Comparison of ENCODE assay signal across 11 mouse cellular contexts in the genomic region with DNA sequence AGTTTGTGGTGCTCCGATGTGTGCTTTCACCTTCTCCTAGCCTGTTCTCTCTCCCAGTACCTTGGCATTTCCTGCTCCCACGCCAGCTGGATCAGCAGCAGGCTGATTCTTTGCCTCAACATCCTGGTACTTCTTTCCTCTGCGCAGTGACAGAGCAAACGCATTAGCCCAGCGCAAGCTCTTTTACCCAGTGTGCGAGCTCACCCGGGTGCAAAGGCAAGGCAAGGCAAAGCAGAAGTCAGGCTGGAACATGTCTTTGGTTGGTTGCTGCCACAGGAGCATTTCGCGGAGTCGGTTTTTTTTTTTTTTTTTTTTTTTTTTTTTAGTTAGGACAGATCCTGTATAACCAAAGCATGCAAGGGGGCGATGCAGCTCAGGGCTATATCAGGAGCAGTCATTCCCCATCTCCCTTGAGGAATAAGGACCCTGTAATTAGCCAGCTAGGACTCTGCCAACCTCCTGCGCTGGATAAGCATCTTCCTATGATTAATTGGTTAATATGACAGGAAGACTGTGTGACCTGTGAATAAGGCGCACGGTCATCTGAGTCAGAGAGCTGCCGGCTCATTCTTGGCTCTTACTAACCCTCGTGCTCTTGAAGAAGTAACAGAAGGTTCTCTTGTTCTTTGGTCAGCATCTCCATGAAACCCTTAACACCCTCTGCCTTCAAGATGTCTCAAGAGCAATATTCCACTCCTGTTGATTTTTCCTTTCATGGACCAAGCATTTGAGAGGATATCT.
A peak's percentile ranks its signal among the peaks of the same experiment; 100 is the strongest.
DNase-seq lines count a peak whose midpoint lies in the region; ATAC-seq and TF ChIP-seq lines count a peak whose summit lies in the region.
"Had no signal": no experiment of that assay in that cellular context is flagged by ENCODE, and none has a peak within 500 bp of the region (broad histone marks: within the 10 kb centered on the region; RNA-seq: fewer than 3 reads in every experiment).

No protein-coding gene starts in this region.

- H3K36me3 ChIP-seq in embryonic facial prominence, embryonic 13.5 days: no peaks in the 10 kb centered on the region
- H3K36me3 ChIP-seq: stomach, embryonic 15.5 days had no signal

- H3K4me3 ChIP-seq in embryonic facial prominence, embryonic 13.5 days: no peak overlapping the region; the same call in 1 of the 2 replicates
- 0 out of 2 replicates have a peak overlapping the region, but pooled peaks have one; percentile 16 for H3K4me3 ChIP-seq in left cerebral cortex, adult 2 months
- H3K4me3 ChIP-seq: stomach, embryonic 15.5 days had no signal

- peak overlapping the region; percentile 44; the same call in 1 of the 2 replicates for H3K27ac ChIP-seq in embryonic facial prominence, embryonic 13.5 days
- H3K27ac ChIP-seq in left cerebral cortex, adult 2 months: no peak overlapping the region
- H3K27ac ChIP-seq: stomach, embryonic 15.5 days had no signal

- no peak for TF ChIP-seq CTCF in left cerebral cortex, adult 2 months (IDR thresholded peaks at IDR 0.05)

- DNase-seq in cerebellum, postnatal 25 days: peak; percentile 32 to 43
- no peak for DNase-seq in cerebellum, adult 9-11 months
- DNase-seq in 3T3-L1 (ENCODE audit: low read depth, low spot score): peak; percentile 67
- DNase-seq in left cerebral cortex, adult 2 months (ENCODE audit: extremely low spot score in 1 of 2, low spot score in 2 of 2): peak in 1 of 2 experiments; percentile 32
- no peak for DNase-seq in lung, postnatal 4 days
- no peak for DNase-seq in spleen, postnatal 10 days (ENCODE audit: low spot score in 2 of 2)
- DNase-seq: kidney, adult 11 months had no signal

- no peaks in the 10 kb centered on the region; the same call in 1 of the 2 replicates for H3K27me3 ChIP-seq in embryonic facial prominence, embryonic 13.5 days
- H3K27me3 ChIP-seq: stomach, embryonic 15.5 days had no signal

- H3K9ac ChIP-seq in embryonic facial prominence, embryonic 13.5 days: peak overlapping the region; percentile 40; the same call in 1 of the 2 replicates
- H3K9ac ChIP-seq: stomach, embryonic 15.5 days had no signal

- intact Hi-C loops in left cerebral cortex, adult 2 months (cut with DNase I): no loop called here

- H3K4me2 ChIP-seq in embryonic facial prominence, embryonic 13.5 days: peak overlapping the region; percentile 39
- H3K4me2 ChIP-seq: stomach, embryonic 15.5 days had no signal

- H3K9me3 ChIP-seq in embryonic facial prominence, embryonic 13.5 days: no peaks in the 10 kb centered on the region
- H3K9me3 ChIP-seq: stomach, embryonic 15.5 days had no signal

- peaks cover 14% of the 10 kb centered on the region for H3K4me1 ChIP-seq in embryonic facial prominence, embryonic 13.5 days
- H3K4me1 ChIP-seq: stomach, embryonic 15.5 days had no signal

- WGBS in embryonic facial prominence, embryonic 13.5 days: 43% methylated on average over 16 of the region's 16 CpGs

- 0 out of 2 replicates have a peak, but pooled peaks have one; percentile 10 for ATAC-seq in embryonic facial prominence, embryonic 13.5 days (ENCODE audit: insufficient number of reproducible peaks, insufficient read depth, low FRiP score, low TSS enrichment, low read depth)
- ATAC-seq in activated CD4-positive, CD25-positive, alpha-beta regulatory T cell, adult 4 months: no peak
- ATAC-seq: lung, postnatal 0 days had no signal

Comparison
In these comparisons a context has a peak if more than half of its experiments do, and no peak if none do; other contexts are left out.
1. DNase-seq: peak in cerebellum, postnatal 25 days (2 of 2) and 3T3-L1 (single experiment); none in cerebellum, adult 9-11 months (single experiment), lung, postnatal 4 days (0 of 2) and spleen, postnatal 10 days (0 of 2).